Mouse (Mus musculus): ENCODE measurements around the gene Sipa1l1.

Sipa1l1 gene

DNA sequence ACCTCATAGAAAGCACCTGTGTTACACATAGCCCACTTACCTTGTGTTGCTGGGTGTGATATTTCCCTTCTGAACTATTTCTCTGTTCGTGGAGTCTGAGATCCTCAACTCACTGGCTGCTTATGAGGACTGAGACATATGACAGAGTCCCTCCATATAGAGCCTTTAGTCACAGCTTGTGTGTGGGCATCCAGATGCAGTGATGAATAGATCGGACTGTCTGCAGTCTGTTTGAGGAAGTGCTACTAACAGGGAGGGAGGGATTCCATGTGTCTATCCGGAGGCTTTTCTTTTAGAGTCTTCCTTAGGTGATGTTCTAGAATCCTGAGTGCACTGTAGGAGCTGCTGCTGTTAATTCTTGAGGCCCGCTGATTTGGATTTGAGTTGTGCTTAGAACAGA lies 165.4 kb downstream of the Sipa1l1 start:
- DNase-seq (ENCODE audit: low read depth, low spot score): no peak

DNA sequence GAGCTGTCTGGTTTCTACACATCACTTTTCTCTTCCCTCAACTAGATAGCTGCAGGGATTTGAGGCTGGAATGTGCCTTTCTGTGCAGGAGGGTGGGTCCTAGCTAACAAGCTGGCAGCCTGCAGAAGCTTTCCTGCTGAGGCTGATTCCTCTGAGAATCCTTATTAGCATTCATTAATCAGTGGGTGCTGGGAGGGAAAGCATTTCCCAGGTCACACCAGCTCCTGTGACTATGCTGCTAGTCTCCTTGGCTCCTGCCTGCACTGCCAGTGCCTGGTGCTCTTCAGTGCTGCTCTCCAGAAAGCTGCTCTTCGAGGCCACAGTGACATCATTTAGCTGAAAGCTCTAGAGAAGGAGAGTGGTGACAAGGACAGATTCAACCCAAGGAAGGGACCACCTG lies 166.0 kb downstream of the Sipa1l1 start:
- DNase-seq (ENCODE audit: low read depth, low spot score): no peak

GRCm38 (mm10) chr12:82338550-82338949 lies 169.4 kb downstream of the Sipa1l1 start:
- DNase-seq (ENCODE audit: low read depth, low spot score): no peak

- DNase-seq (ENCODE audit: low read depth, low spot score): peak; percentile 83
These were observed 170.2 kb downstream of the Sipa1l1 start for GRCm38 (mm10) chr12:82339221-82339861.

DNA sequence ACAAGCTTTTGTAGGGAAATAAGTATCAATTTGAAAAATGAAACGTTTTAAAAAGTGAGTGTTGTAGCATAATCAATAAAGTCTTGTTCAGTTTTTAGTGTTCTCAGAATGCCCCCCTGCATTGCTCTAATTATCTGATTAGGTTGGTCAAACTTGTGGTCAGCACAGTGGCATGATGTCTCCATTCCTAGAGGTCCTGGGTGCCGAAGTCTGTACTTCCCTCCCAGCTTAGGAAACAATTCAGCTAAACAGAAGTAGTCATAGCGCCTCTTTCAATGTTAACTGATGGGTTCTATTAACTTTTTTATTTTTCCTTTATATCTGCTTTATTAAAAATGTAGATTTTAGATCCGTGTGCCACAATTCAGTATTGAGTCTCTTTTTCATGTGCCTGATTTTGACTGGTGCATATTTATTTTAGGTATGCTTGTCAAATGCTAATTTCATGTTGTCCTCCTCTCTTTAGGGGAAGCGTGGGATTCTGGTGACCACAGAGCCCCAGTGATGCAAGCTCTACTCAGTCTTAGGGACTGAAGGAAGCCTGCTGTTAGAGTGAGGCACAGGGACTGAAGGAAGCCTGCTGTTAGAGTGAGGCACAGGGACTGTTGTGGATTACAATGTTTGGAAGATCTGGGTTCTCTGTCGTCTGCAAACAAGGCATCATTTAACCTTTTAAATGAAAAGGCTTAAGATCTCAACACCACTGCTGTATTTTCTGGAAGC lies 171.2 kb downstream of the Sipa1l1 start:
- DNase-seq (ENCODE audit: low read depth, low spot score): no peak

GRCm38 (mm10) chr12:82341181-82341580 lies 172.1 kb downstream of the Sipa1l1 start:
- no peak for DNase-seq (ENCODE audit: low read depth, low spot score)

- no peak for DNase-seq (ENCODE audit: low read depth, low spot score)
These were observed 172.6 kb downstream of the Sipa1l1 start for GRCm38 (mm10) chr12:82341696-82342095.

DNA sequence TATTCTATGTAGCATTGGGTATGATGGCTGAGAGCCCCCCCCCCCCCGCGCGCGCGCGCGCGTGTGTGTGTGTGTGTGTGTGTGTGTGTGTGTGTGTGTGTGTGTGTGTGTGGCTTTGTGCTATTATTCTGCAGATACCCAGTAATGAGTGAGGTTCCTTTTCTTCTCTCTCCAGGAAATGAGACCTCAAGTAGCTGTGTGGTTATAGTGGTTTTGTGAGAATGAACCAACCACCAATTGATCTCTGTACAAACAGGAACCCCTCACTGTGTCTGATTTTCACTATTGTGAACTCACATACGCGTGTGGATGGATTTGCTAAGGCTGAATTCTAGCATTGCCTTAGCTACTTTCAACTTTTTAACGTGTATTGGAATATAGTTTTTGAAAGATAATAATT lies 181.0 kb downstream of the Sipa1l1 start:
- no peak for DNase-seq (ENCODE audit: low read depth, low spot score)

DNA sequence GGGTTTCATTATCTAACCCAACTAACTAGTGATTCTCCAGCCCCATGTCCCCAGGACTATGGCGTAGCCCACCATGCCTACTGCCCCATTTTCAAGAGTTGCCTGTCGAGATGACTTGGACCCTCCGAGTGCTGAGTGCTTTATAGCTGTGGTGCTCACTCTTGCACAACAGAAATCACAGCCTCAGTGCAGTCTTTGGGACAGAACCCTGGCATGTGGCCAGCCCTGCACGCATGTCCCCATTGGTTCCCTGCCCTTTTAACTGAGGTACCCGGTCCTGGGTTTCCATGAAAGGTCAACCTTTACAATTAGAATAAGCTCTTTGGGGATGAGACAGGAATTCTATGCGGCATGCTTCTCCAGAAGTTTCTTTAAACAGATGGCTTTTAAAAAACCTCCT lies 181.8 kb downstream of the Sipa1l1 start:
- no peak for DNase-seq (ENCODE audit: low read depth, low spot score)

DNA sequence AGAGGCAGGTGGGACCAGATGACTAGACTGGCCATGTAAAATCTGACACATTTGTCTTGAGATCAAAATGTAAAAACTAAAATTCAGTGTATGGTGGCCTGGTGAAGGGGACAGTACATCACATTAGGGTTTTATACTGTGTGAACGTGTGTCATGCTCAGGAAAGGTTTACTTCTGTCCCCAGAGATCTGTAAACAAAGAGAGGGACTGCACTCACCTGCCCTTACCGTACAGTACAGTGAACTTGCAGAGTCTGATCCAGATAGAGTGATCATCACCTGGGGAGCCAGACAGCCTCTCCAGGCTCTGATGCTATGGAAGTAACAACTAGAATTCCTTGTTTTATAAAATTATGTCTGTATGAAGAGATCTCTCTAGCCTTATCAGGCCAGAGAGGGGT lies 184.5 kb downstream of the Sipa1l1 start:
- no peak for DNase-seq (ENCODE audit: low read depth, low spot score)

DNA sequence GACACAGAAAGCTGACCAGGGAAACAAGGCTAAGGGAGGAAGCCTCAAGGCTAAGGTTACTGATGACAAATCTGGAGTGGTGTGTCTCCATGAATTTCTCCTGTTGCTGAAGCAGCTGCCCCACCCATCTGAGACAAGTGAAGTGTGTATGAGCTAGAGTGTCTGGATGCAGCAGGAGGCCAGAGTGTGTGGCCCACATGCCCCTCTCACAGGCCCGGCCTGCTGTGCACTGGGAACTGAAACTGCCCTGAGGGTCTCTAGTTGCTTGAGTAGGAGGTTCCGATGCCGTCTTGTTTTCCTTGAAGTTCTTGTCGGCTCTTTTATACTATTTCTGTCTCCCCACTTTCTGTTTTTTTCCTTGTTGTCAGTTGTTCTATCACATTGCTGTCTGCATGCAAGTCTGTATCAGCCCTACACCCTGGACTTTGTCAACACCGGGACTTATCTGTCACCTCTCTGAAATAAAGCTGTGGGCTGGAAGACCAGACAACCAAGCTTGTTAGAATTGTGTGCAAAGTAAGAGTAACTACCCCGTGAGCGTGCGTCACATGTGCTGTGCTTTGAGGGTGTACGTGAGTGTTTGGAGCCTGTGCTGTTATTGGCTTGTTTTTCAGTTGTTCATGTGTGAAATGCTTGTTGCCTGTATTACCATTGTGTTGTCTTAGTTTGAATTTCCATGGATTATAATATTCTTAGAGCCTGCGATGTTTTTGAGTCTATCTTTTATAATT lies 186.5 kb downstream of the Sipa1l1 start:
- DNase-seq (ENCODE audit: low read depth, low spot score): no peak

DNA sequence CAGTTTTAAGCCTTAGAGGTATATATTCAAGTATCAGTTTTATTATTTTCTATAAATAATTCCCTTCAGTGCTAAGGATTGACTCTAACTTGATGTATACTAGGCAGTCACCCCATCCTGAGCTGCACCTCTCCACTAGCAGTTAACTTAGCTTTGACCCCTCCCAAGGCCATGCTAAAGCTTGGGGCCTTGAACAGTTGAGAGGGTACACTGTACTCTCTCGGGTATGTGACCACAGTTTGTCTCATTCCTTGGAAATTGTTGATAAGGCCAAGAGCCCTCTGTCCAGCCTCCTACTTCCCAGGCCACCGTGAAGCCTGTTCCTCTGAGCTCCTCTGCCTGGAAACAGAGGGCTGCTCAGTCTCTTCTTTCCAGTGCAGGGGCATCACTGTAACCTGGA lies 187.4 kb downstream of the Sipa1l1 start:
- no peak for DNase-seq (ENCODE audit: low read depth, low spot score)

- no peak for DNase-seq (ENCODE audit: low read depth, low spot score)
These were observed 188.3 kb downstream of the Sipa1l1 start for GRCm38 (mm10) chr12:82357431-82357830.

DNA sequence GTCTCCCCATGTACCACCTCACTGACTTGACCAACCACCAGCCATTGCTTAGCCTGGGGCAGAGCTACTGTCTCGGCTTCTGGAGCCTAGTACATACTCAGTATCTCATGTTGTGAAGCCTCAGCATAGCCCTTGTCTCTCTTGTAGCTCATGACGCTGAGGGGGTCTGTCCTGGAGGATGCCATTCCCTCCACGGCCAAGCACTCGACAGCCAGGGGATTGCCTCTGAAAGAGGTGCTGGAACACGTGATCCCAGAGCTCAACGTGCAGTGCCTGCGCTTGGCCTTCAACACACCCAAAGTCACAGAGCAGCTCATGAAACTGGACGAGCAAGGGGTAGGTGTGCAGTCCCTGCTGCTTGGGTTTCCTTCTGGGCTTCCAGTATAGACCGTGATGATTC lies 193.7 kb downstream of the Sipa1l1 start:
- no peak for DNase-seq (ENCODE audit: low read depth, low spot score)

DNA sequence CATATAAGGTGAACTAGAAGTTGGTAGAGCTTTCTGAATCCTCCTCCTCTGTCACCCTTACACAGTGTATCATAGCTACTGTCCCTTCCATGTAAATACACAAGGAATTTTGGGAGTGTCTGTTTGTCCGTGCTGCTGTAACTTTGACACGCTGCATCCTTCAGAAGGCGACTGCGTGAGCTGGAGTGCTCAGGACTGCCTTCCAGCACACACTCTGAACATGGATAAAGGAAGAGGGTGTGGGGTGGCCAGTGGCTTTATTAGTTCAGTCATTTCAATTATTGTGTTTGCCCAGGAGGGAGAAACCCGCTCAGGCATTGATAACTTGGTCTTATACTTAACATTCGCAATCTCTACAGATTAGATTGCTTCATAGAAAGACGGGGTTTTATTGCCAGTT lies 195.1 kb downstream of the Sipa1l1 start:
- DNase-seq (ENCODE audit: low read depth, low spot score): no peak

- DNase-seq (ENCODE audit: low read depth, low spot score): no peak
These were observed 196.3 kb downstream of the Sipa1l1 start for GRCm38 (mm10) chr12:82365276-82365875.

- DNase-seq (ENCODE audit: low read depth, low spot score): no peak
These were observed 197.6 kb downstream of the Sipa1l1 start for GRCm38 (mm10) chr12:82366754-82367153.

DNA sequence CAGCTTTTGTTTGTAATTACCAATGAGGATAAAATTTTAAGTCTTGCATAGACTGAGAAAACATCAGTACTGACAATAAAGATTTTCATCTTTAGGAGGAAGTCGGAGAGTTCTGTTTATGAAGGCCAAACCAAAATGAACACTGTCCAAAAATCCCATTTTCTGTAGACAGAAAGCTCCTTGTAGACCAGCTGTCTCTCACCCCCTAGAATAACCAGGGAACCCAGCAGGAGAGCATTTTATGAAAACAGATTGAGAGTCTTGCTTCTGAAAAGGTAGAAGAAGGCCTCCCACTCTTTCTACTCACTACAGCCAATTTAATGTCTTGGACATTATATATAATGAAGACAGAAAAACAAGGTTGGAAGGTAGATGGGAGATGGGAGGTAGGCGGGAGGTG lies 198.2 kb downstream of the Sipa1l1 start:
- peak; percentile 74 for DNase-seq (ENCODE audit: low read depth, low spot score)

DNA sequence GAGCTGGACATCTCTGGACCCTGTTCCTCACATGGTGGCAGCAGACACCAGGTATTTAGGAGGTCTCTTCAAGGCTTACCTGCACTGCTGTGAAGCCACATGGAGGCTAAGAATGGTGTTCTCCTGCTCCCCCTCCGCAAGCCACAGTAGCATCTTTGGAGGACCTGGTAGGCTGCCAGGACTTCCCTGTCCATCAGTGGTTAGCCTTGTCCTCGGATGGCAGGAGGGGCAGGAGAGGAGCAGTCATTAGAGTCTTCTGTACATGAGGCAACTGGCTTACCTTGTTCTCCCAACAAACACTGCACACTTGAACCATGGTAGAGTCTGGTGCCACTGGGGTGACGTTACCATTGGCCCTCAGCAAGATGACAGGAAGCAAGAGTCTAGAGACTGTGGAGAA lies 198.9 kb downstream of the Sipa1l1 start:
- no peak for DNase-seq (ENCODE audit: low read depth, low spot score)

GRCm38 (mm10) chr12:82369402-82370160 lies 200.5 kb downstream of the Sipa1l1 start:
- peak; percentile 46 for DNase-seq (ENCODE audit: low read depth, low spot score)

DNA sequence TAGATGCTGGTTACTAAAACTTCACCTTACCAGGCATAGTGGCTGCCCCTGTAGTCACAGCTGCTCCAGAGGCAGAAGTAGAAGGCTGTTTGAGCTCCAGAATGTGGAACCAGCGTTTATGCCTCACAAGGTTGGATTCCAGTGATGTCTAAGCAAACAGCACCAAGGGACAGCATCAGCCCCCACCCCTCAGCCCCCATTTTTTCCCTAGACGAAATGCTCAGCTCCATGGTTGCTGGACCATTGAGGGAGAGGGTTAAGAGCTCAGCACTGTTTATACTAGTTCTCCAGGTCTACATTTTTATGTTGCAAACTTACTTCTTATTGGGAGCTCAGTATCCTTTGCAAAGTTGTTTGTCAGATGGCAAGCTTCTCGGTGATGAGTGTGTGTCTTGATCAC lies 202.1 kb downstream of the Sipa1l1 start:
- DNase-seq (ENCODE audit: low read depth, low spot score): no peak

GRCm38 (mm10) chr12:82374020-82374419 lies 204.9 kb downstream of the Sipa1l1 start:
- DNase-seq (ENCODE audit: low read depth, low spot score): peak; percentile 53
